Mouse (Mus musculus) forebrain, embryonic 11.5 days (tissue): Measurements from ENCODE around the gene Mus81. TPM values are rescaled to one million over a fixed set of nuclear protein-coding genes. Genes with fewer than 3 reads are reported as not detected.

Source experiments
- ATAC-seq: fragments of 200-750 bp; cut with Nextera tagmentation; replicated peaks from 2 replicates; pipeline ENCODE4 v1.8.0; 2017; ENCODE audit warnings: moderate TSS enrichment; ENCODE audit not compliant: low FRiP score
- DNase-seq: peaks from one replicate; pipeline ENCODE4 v3.0.0-alpha.2; 2017; ENCODE audit warnings: low spot score
- H3K27ac ChIP-seq: fragments of 300-500 bp; sonication (generic); 2 replicates; pipeline ENCODE4 v1.5.1; 2014; ENCODE audit warnings: low read depth, low read length
- H3K27me3 ChIP-seq: fragments of 300-500 bp; sonication (generic); 2 replicates; pipeline ENCODE4 v1.6.1; 2014; ENCODE audit warnings: mild to moderate bottlenecking, low read length, mixed read lengths; ENCODE audit not compliant: control insufficient read depth, insufficient read depth
- H3K36me3 ChIP-seq: fragments of 300-500 bp; sonication (generic); 2 replicates; pipeline ENCODE4 v1.6.1; 2014; ENCODE audit warnings: mild to moderate bottlenecking, low read length, moderate library complexity, mixed read lengths; ENCODE audit not compliant: control insufficient read depth, insufficient read depth
- H3K4me1 ChIP-seq: fragments of 300-500 bp; sonication (generic); replicated peaks from 2 replicates; pipeline ENCODE4 v1.6.1; 2014; ENCODE audit warnings: low read length, mixed read lengths; ENCODE audit not compliant: control insufficient read depth, insufficient read depth
- H3K4me2 ChIP-seq: fragments of 300-500 bp; sonication (generic); 2 replicates; pipeline ENCODE4 v1.6.1; 2014; ENCODE audit warnings: low read depth, mild to moderate bottlenecking, low read length, moderate library complexity, mixed read lengths; ENCODE audit not compliant: severe bottlenecking
- H3K4me3 ChIP-seq: fragments of 300-500 bp; sonication (generic); 2 replicates; pipeline ENCODE4 v1.5.1; 2014; ENCODE audit warnings: low read depth, low read length
- H3K9ac ChIP-seq: fragments of 300-500 bp; sonication (generic); 2 replicates; pipeline ENCODE4 v1.6.1; 2014; ENCODE audit warnings: low read length
- H3K9me3 ChIP-seq: fragments of 300-500 bp; sonication (generic); 2 replicates; pipeline ENCODE4 v1.6.1; 2016; ENCODE audit warnings: low read length, mixed read lengths; ENCODE audit not compliant: control insufficient read depth
- WGBS: fragments of 180-500 bp; shearing (Covaris S2); extraction: QIAGEN DNeasy Blood & Tissue Kit; methylation state at CpG from one replicate; pipeline ENCODE4 v1.1.7; 2014; 5-methylcytosine and 5-hydroxymethylcytosine counted together
- polyA plus RNA-seq: library from polyadenylated mRNA; unstranded; fragments of >200 nt; fragmentation: Nextera tagmentation; extraction: Ambion mirVana; gene quantifications from 2 replicates; pipeline ENCODE4 v1.2.1, GENCODE M21; 2014

Mus81 gene
- polyA plus RNA-seq, 1 experiment from 2014 or later: 39.2 TPM

- H3K9me3 ChIP-seq: no peaks in the 10 kb centered on the region
- no peak overlapping the region for H3K4me3 ChIP-seq
- no peak for DNase-seq
- H3K4me2 ChIP-seq: no peak overlapping the region
- ATAC-seq: no peak
- peaks cover 5% of the 10 kb centered on the region; the same call in 1 of the 2 replicates for H3K4me1 ChIP-seq
- no peaks in the 10 kb centered on the region for H3K27me3 ChIP-seq
- no peak overlapping the region for H3K27ac ChIP-seq
- no peak overlapping the region for H3K9ac ChIP-seq
- 95% methylated on average over 10 of the region's 10 CpGs for WGBS
- no peaks in the 10 kb centered on the region; the same call in 1 of the 2 replicates for H3K36me3 ChIP-seq
These were observed 8.2 kb downstream of the Mus81 start for GRCm38 (mm10) chr19:5480016-5480415.

GRCm38 (mm10) chr19:5477668-5478300 lies 10.4 kb downstream of the Mus81 start:
- DNase-seq: no peak
- no peak overlapping the region for H3K4me3 ChIP-seq
- H3K27ac ChIP-seq: no peak overlapping the region
- no peaks in the 10 kb centered on the region for H3K36me3 ChIP-seq
- H3K9ac ChIP-seq: no peak overlapping the region
- 91% methylated on average over 18 of the region's 18 CpGs for WGBS
- no peak for ATAC-seq
- no peaks in the 10 kb centered on the region for H3K27me3 ChIP-seq
- H3K9me3 ChIP-seq: no peaks in the 10 kb centered on the region
- H3K4me2 ChIP-seq: no peak overlapping the region
- peaks cover 11% of the 10 kb centered on the region; the same call in 1 of the 2 replicates for H3K4me1 ChIP-seq

- no peaks in the 10 kb centered on the region for H3K27me3 ChIP-seq
- WGBS: 85% methylated on average over 10 of the region's 10 CpGs
- ATAC-seq (no peak), DNase-seq (no peak)
- no peak overlapping the region for H3K27ac ChIP-seq
- no peak overlapping the region for H3K4me2 ChIP-seq
- no peaks in the 10 kb centered on the region for H3K36me3 ChIP-seq
- no peak overlapping the region for H3K9ac ChIP-seq
- peaks cover 11% of the 10 kb centered on the region; the same call in 1 of the 2 replicates for H3K4me1 ChIP-seq
- H3K4me3 ChIP-seq: no peak overlapping the region
- no peaks in the 10 kb centered on the region for H3K9me3 ChIP-seq
These were observed 11.1 kb downstream of the Mus81 start for GRCm38 (mm10) chr19:5477004-5477667.

- H3K4me1 ChIP-seq: peaks cover 11% of the 10 kb centered on the region; the same call in 1 of the 2 replicates
- H3K27me3 ChIP-seq: no peaks in the 10 kb centered on the region
- no peak for DNase-seq
- no peaks in the 10 kb centered on the region for H3K36me3 ChIP-seq
- H3K4me3 ChIP-seq: peak overlapping the region; percentile 59
- peak overlapping the region; percentile 84 for H3K9ac ChIP-seq
- peak overlapping the region; percentile 18; the same call in 1 of the 2 replicates for H3K27ac ChIP-seq
- peak overlapping the region; percentile 86 for H3K4me2 ChIP-seq
- WGBS: 28% methylated on average over 13 of the region's 13 CpGs
- peak; percentile 49; the same call in 1 of the 2 replicates for ATAC-seq
- no peaks in the 10 kb centered on the region for H3K9me3 ChIP-seq
These were observed 13.0 kb downstream of the Mus81 start for GRCm38 (mm10) chr19:5475069-5475714.

- peak; percentile 76 for DNase-seq
- H3K27me3 ChIP-seq: no peaks in the 10 kb centered on the region
- H3K4me2 ChIP-seq: peak overlapping the region; percentile 86
- H3K9ac ChIP-seq: peak overlapping the region; percentile 84
- H3K4me1 ChIP-seq: peaks cover 11% of the 10 kb centered on the region; the same call in 1 of the 2 replicates
- H3K27ac ChIP-seq: peak overlapping the region; percentile 18; the same call in 1 of the 2 replicates
- no peaks in the 10 kb centered on the region for H3K36me3 ChIP-seq
- no peaks in the 10 kb centered on the region for H3K9me3 ChIP-seq
- WGBS: 2% methylated on average over 54 of the region's 68 CpGs
- peak; percentile 45 for ATAC-seq
- peak overlapping the region; percentile 59 for H3K4me3 ChIP-seq
These were observed 13.7 kb downstream of the Mus81 start for GRCm38 (mm10) chr19:5474281-5475068.

GRCm38 (mm10) chr19:5473720-5474119 lies 14.5 kb downstream of the Mus81 start, which contains the start of gene Efemp2:
TSS of gene Efemp2 (plus strand) at chr19:5473954.
- Histone ChIP-seq H3K27ac (0 out of 2 replicates have a peak within 1 kb of the TSS, but pooled peaks have one; percentile 18), H3K9me3 (no peaks in the 10 kb centered on the region), H3K27me3 (no peaks in the 10 kb centered on the region), H3K4me2 (peak within 1 kb of the TSS; percentile 86), H3K36me3 (no peaks in the 10 kb centered on the region), H3K9ac (peak within 1 kb of the TSS; percentile 84), H3K4me1 (peaks cover 11% of the 10 kb centered on the region; the same call in 1 of the 2 replicates), H3K4me3 (peak within 1 kb of the TSS; percentile 59)
- ATAC-seq: peak; percentile 72
- peak; percentile 85 for DNase-seq
- 2% methylated on average over 22 of the region's 22 CpGs for WGBS

GRCm38 (mm10) chr19:5472857-5473256 lies 15.3 kb downstream of the Mus81 start:
- H3K27ac ChIP-seq: no peak overlapping the region
- DNase-seq (no peak), ATAC-seq (no peak)
- no peak overlapping the region for H3K4me3 ChIP-seq
- H3K4me1 ChIP-seq: peaks cover 11% of the 10 kb centered on the region; the same call in 1 of the 2 replicates
- no peaks in the 10 kb centered on the region for H3K27me3 ChIP-seq
- no peaks in the 10 kb centered on the region for H3K9me3 ChIP-seq
- WGBS: 84% methylated on average over 3 of the region's 3 CpGs
- H3K9ac ChIP-seq: no peak overlapping the region
- H3K36me3 ChIP-seq: no peaks in the 10 kb centered on the region
- no peak overlapping the region for H3K4me2 ChIP-seq

GRCm38 (mm10) chr19:5471846-5472245 lies 16.4 kb downstream of the Mus81 start:
- H3K4me2 ChIP-seq: no peak overlapping the region
- no peak for ATAC-seq

More at GRCm38 (mm10) chr19:5471846-5472245, 16.4 kb downstream of the Mus81 start:
- 56% methylated on average over 5 of the region's 5 CpGs for WGBS
- no peak overlapping the region for H3K4me3 ChIP-seq
- no peaks in the 10 kb centered on the region; the same call in none of the 2 replicates for H3K36me3 ChIP-seq
- H3K9me3 ChIP-seq: no peaks in the 10 kb centered on the region
- no peaks in the 10 kb centered on the region for H3K27me3 ChIP-seq
- no peak overlapping the region for H3K9ac ChIP-seq
- peaks cover 11% of the 10 kb centered on the region; the same call in 1 of the 2 replicates for H3K4me1 ChIP-seq
- DNase-seq: no peak
- no peak overlapping the region for H3K27ac ChIP-seq
